Mouse (Mus musculus) layer of hippocampus, adult 18-20 months (tissue): ENCODE data around the gene Triobp. TPM values are rescaled to one million over a fixed set of nuclear protein-coding genes. Genes with fewer than 3 reads are reported as not detected.

ENCODE experiments used
- DNase-seq, 2 experiments: peaks; one replicate each; pipeline ENCODE4 v3.0.0; 2022; ENCODE audit warnings: low spot score in 2 of 2
- total RNA-seq, 2 experiments: library from RNA; stranded (reverse); gene quantifications; 2 replicates each; pipeline ENCODE4 v1.2.3; 2021

Triobp gene
- total RNA-seq, 2 experiments from 2014 or later = 9.0 to 9.2 TPM

- DNase-seq = no peak
Measured at GRCm38 (mm10) chr15:78959537-78959936, 12.0 kb downstream of the Triobp start.

DNA sequence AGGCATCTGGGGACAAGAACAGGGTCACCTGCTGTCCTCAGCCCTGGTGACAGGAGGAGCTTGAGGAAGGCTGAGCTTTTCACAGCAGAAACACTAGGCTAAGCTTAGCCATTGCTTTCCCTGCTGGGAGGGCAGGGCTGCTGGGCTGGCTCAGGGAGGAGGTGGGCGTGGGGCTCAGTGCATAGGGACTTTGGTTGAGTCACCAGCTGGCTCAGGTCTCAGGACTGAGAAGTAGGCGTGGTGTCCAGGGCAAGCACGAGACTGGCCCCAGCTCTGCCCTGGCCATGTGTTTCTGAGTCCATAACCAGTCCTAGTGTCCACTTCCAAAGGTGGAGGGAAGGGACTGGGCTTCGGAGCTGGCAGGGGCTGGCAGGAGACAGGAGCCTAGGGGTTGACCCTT is 12.6 kb downstream of the Triobp start:
- DNase-seq = no peak

GRCm38 (mm10) chr15:78962885-78963284 is 15.4 kb downstream of the Triobp start:
- no peak for DNase-seq

DNA sequence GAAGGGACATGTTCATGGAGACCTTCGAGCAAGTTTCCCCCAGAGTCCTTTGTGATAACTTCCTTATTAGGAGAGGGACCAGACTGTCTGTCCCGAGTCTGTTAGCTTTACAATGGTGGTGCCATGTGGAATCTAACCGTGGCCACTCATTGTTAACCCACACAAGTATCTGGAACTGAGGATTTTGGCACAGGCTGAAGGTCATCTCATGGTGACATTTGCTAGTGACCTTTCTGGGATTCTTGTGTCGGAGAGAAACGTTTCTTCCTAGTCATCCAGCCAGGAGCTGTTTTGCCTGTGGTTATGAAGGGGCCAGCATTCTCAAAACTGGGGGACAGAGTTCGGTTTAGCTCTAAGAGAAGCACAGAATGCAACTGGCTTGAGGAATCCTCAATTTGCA is 24.1 kb downstream of the Triobp start:
- DNase-seq = no peak

GRCm38 (mm10) chr15:78973950-78974349 is 26.4 kb downstream of the Triobp start:
- DNase-seq = no peak

DNA sequence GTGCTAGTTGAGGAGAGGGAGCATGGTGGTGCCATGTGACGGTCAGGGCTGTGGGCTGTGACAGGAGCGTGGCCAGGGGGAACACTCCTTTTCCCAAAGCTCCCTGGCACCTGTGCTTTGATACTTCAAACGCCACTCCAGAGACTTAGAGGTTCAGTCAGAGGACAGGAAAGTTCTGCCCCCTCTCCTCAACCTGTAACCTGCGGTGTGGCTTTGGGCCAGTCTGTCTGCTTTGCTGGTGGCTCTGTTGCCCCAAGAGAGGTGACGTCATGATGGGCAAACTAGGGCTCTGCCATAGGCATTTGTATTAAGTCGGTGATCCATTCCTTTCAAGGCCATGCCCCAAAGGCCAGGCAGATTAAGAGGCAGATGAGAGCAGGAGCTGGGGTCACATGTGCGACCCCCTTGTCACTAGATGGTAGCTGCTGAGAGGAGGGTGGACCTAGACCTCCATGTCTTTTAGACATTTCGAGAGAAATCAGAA is 30.2 kb downstream of the Triobp start:
- DNase-seq = no peak

- no peak for DNase-seq
Measured at GRCm38 (mm10) chr15:78978875-78979274, 31.4 kb downstream of the Triobp start.

DNA sequence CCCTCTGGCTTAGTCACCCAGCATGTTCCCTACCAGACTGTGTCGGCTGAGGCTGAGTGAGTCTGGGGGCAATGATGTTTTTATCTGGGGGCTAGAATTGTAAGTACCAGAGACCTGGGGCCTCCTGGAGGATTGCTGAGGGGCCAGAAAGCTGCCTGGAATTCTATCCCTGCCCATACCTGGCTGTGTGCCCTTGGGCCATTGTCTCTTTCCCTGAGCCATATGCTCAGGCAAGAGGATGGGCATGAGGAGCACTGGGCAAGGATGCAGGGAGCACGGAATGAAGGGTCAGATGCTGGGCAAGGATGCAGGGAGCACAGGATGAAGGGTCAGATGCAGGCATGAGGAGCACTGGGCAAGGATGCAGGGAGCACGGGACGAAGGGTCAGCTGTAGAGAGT is 32.6 kb downstream of the Triobp start:
- no peak for DNase-seq

DNA sequence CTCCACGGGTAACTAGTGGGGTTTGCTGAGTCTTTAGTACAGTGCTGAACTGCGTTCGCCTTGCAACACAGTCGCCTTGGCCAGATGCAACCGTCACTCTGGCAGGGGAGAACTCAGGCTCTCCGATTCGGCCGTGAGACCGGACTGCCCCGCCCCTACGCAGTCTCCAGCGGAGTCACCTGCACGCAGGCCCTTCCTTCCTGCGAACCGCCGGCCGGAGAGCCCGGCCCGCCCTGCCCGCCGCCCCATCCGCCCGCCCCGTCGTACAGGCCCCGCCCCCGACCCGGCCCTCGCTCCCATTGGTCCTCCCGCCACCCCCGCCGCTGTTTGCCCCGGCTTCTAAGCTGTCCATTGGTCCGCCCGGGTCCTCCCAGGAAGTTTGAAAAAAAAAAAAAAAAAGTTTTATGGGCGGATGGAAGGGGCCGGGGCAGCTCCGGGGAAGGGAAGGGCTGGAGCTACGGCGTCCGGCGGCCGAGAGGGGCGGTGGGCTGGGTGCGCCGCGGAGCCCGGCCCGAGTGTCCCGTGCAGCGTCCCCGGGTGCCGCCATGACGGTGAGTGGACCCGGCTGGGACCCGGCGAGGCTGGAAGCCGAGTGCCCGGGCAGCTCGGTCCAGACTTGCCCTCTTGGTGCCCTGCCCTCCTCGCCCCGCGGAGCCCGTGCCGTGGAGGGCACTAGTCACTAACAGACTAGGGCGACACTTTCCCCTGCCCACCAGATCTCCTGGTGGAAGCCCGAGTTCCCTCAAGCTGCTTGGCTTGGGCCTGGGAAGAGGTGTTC is 35.3 kb downstream of the Triobp start:
- peak; percentile 17 to 47 for DNase-seq

DNA sequence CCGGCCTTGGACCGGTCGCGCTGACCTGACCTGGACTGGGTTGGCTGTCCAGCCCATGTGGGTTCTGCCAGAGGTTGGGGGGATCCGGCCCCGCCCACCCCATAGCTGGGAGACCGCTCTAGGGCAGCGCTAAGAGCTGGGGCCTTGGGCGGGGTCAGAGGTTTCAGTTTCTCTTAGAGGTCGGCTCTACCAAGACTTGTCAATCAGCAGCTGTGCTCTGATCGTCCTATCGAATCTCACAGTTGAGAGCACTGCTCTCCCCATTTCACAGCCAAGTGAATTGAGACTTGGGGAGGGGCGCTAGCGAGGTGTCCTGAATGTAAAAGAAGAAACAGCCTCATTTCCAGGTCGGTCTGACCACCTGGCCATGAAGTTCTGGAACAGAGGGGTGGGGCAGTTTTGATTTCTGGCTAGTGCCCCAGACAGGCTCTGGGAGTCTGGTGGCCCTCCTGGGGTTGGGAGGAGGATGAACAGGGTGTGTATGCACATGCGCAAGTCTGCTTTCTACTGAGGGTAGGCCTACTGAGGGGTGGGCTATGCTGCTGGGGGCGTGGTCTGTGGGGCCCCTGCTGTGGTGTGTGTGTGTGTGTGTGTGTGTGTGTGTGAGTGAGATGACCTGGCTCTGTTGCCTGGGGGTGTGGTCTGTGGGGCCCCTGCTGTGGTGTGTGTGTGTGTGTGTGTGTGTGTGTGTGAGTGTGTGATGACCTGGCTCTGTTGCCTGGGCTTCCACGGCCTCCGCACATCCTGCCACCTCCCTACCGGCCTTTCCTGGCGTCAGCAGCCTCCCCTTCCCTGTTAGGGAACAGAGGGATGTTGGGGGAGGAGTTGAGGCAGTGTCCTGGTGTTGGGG is 36.1 kb downstream of the Triobp start:
- no peak for DNase-seq

DNA sequence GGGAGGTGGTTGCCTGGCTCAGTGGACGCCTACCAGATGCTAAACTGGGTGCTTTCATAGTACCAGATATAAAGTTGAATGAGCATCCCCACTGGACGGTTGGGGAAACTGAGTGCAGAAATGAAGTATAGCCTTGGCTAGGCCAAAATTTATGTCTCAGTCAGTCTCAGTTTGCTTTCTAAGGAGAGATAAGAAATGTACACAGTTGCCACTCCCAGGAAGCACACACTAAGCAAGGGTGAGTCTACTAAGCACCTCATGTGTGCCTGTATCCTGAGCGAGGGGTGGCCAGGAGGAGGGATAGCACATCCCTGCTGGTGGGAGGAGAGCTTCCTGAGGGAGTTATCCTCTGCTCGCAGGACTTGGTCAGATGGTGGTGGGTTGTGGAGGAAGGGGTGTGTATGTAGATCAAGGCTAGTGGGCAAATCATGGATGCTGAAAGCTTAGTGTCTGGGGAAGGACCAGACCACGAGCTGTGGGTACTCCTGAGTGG is 36.8 kb downstream of the Triobp start:
- DNase-seq = no peak

GRCm38 (mm10) chr15:78986536-78987220 is 39.2 kb downstream of the Triobp start:
- DNase-seq = no peak

- DNase-seq = peak; percentile 89 to 93
Measured at GRCm38 (mm10) chr15:78988499-78988971, 41.0 kb downstream of the Triobp start.

- DNase-seq = no peak
Measured at GRCm38 (mm10) chr15:78989152-78990092, 41.9 kb downstream of the Triobp start.

- DNase-seq = no peak
Measured at GRCm38 (mm10) chr15:78990093-78990463, 42.6 kb downstream of the Triobp start.

- no peak for DNase-seq
Measured at GRCm38 (mm10) chr15:78990970-78991525, 43.5 kb downstream of the Triobp start.

DNA sequence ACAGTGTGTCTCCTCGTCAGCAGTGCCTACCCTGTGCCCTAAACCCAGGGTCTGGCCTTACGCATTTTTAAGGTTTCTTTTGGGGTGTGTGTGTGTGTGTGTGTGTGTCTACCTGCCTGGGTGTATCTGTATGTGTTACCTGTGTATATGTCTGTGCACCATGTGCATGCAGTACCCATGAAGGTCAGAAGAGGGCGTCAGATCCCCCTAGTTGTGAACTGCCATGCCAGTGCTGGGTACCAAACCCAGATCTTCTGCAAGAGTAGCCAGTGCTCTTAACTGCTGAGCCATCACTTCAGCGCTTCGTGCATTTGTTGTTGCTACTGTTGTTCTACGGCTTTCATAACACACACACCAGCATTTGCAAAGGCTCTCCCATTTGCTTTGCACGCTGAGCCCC is 44.7 kb downstream of the Triobp start:
- no peak for DNase-seq

DNA sequence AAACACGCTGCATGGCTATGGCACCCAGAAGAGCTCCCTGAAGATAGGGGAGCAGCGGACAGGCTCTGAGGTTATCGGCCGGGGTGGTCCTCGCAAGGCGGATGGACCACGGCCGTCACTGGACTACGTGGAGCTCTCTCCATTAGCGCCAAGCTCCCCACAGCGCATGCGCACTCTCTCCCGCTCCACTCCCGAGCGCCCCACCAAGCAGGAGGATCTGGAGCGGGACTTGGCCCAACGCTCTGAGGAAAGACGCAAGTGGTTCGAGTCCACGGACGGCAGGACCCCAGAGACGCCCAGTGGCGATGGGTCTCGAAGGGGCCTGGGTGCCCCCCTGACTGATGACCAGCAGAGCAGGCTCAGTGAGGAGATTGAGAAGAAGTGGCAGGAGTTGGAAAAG is 45.4 kb downstream of the Triobp start:
- no peak for DNase-seq

GRCm38 (mm10) chr15:78995916-78996315 is 48.4 kb downstream of the Triobp start:
- DNase-seq = no peak

DNA sequence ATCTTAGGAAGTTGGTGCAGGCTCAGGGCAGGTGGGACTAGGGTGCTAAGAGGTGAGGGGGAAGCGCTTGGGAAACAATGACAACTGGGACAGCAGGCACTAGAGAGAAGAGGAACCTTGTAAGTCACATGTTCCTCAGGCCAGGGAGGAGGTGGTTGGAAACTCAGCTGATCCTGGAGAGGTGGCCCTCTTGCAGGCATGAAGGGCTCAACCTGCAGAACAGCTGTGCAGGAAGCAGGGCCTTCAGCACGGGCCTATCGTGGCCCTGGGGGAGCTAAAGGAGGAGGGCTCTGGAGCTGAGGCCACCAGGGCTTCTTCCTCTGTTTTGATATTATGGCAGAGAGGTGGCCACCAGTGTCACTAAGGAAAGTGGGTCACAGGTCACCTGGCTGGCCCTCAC is 49.1 kb downstream of the Triobp start:
- no peak for DNase-seq
